Mouse (Mus musculus): ENCODE measurements at regions not wholly inside any gene's neighbourhood (a gene's known extent, or its start where the extent isn't known, plus 50 kb on each side); places are given as distances from the start of the nearest gene placed in this dataset.

- Histone ChIP-seq H3K27ac (ENCODE audit: insufficient read depth, low read length) (no peak overlapping the region), H3K36me3 (ENCODE audit: control insufficient read depth, insufficient read depth, low read length) (no peaks in the 10 kb centered on the region), H3K4me1 (ENCODE audit: control insufficient read depth, insufficient read depth, insufficient read length) (no peaks in the 10 kb centered on the region), H3K27me3 (ENCODE audit: control insufficient read depth, insufficient read depth, low read length) (no peaks in the 10 kb centered on the region), H3K4me3 (ENCODE audit: extremely low read depth, insufficient read depth, insufficient read length) (no peak overlapping the region)
- WGBS = 89% methylated on average over 4 of the region's 4 CpGs
- no peak for DNase-seq (ENCODE audit: low read depth in 1 of 2, low spot score in 2 of 2)
- no peak for TF ChIP-seq POLR2A (IDR thresholded peaks at IDR 0.05; ENCODE audit: low read depth, low read length)
- TF ChIP-seq CTCF (IDR thresholded peaks at IDR 0.05; ENCODE audit: extremely low read depth, insufficient read depth, insufficient read length, insufficient replicate concordance) = no peak
Measured at GRCm38 (mm10) chr11:44238051-44238450, 161.8 kb upstream of the Il12b start.

- no peak for TF ChIP-seq POLR2A (IDR thresholded peaks at IDR 0.05; ENCODE audit: low read depth, low read length)
- 75% methylated on average over 8 of the region's 8 CpGs for WGBS
- Histone ChIP-seq H3K27me3 (ENCODE audit: control insufficient read depth, insufficient read depth, low read length) (no peaks in the 10 kb centered on the region), H3K27ac (ENCODE audit: insufficient read depth, low read length) (no peak overlapping the region), H3K4me1 (ENCODE audit: control insufficient read depth, insufficient read depth, insufficient read length) (no peaks in the 10 kb centered on the region), H3K36me3 (ENCODE audit: control insufficient read depth, insufficient read depth, low read length) (no peaks in the 10 kb centered on the region), H3K4me3 (ENCODE audit: extremely low read depth, insufficient read depth, insufficient read length) (no peak overlapping the region)
- no peak for DNase-seq (ENCODE audit: low read depth in 1 of 2, low spot score in 2 of 2)
Measured at GRCm38 (mm10) chr11:44238598-44238997, 161.3 kb upstream of the Il12b start.

DNA sequence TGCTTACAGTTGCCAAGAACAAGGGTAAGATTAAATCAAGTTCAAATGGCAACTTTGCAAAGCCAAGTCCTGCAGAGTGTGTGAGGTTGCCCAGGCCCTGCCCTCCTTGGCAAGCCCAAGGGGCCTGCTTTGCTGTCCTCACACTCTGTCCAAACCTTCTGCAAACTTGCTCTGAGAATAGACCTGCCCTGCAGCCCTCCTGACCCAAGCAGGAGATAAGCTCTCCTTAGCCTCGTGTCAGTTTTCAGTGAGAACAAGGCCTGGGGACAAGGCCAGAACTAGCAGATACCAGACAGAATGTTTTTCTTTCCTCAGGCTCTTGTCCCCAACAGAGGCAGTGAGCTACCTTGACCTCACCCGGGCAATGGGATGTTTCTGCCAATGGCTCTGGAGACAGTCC, 156.7 kb upstream of the Il12b start:
- Histone ChIP-seq H3K4me1 (ENCODE audit: control insufficient read depth, insufficient read depth, insufficient read length) (no peaks in the 10 kb centered on the region), H3K36me3 (ENCODE audit: control insufficient read depth, insufficient read depth, low read length) (no peaks in the 10 kb centered on the region), H3K27me3 (ENCODE audit: control insufficient read depth, insufficient read depth, low read length) (no peaks in the 10 kb centered on the region), H3K4me3 (ENCODE audit: extremely low read depth, insufficient read depth, insufficient read length) (no peak overlapping the region), H3K27ac (ENCODE audit: insufficient read depth, low read length) (no peak overlapping the region)
- TF ChIP-seq POLR2A (IDR thresholded peaks at IDR 0.05; ENCODE audit: low read depth, low read length) = no peak
- TF ChIP-seq CTCF (IDR thresholded peaks at IDR 0.05; ENCODE audit: extremely low read depth, insufficient read depth, insufficient read length, insufficient replicate concordance) = no peak
- 79% methylated on average over 2 of the region's 2 CpGs for WGBS
- no peak for DNase-seq (ENCODE audit: low read depth in 1 of 2, low spot score in 2 of 2)

DNA sequence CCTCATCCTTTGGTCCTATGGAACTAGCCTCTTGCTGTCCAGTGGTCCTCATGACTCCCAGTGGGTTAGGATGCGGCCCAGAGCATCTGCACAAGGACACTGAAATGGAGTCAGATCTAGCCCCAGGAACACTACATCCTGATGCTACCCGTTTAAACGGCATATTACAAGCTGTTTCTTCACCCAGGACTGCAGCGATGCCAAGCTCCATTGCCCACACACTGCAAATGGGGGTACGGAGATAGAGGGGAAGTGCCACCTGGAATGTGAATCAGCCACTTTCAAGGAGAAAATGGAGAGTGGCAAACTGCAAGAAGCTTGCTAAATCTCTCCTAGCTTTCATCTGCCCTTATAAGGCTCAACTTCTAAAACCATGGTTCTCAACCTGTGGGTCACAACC, 148.0 kb upstream of the Il12b start:
- no peak for DNase-seq (ENCODE audit: low read depth in 1 of 2, low spot score in 2 of 2)
- 92% methylated on average over 5 of the region's 5 CpGs for WGBS
- no peak overlapping the region for H3K27ac ChIP-seq (ENCODE audit: insufficient read depth, low read length)

DNA sequence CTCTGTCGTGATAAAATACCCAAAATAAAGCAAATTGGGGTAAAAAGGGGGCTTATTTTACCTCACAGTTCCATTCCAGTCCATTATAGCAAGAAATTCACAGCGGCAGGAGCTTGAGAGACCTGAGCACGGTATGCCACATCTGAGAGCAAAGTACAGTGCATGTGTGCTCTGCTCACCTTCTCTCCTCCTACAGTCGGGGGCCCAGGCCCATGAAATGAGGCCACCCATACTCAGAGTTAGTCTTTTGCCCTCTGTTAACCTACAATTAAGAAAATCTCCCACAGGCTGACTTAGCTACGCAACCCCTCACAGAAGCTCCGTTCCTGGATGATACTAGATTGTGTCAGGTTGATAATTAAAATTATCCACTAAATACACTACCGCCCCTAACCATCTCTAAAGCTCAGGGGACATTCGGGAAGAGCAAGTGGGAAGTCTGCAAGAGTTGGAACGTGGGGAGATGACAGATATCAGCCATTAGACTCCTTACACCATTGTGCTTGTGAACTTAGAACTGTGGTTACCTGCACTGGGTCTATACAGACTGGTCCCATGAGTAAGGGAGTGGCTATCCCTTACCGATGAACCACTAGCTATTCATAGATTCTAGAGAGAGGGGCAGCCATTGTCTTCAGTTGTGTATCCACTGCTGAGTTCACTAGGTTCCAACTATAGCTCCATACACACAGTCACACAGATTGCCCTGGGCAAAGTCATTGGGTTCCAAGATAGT, 139.3 kb upstream of the Il12b start:
- WGBS = 83% methylated on average over 10 of the region's 10 CpGs
- H3K4me1 ChIP-seq (ENCODE audit: control insufficient read depth, insufficient read depth, insufficient read length) = no peaks in the 10 kb centered on the region
- no peak overlapping the region for H3K4me3 ChIP-seq (ENCODE audit: extremely low read depth, insufficient read depth, insufficient read length)

More for the DNA sequence above, 148.0 kb upstream of the Il12b start:
- H3K4me1 ChIP-seq (ENCODE audit: control insufficient read depth, insufficient read depth, insufficient read length) = no peaks in the 10 kb centered on the region
- H3K4me3 ChIP-seq (ENCODE audit: extremely low read depth, insufficient read depth, insufficient read length) = no peak overlapping the region
- H3K36me3 ChIP-seq (ENCODE audit: control insufficient read depth, insufficient read depth, low read length) = no peaks in the 10 kb centered on the region
- TF ChIP-seq POLR2A (IDR thresholded peaks at IDR 0.05; ENCODE audit: low read depth, low read length) = no peak
- no peak for TF ChIP-seq CTCF (IDR thresholded peaks at IDR 0.05; ENCODE audit: extremely low read depth, insufficient read depth, insufficient read length, insufficient replicate concordance)
- H3K27me3 ChIP-seq (ENCODE audit: control insufficient read depth, insufficient read depth, low read length) = no peaks in the 10 kb centered on the region

DNA sequence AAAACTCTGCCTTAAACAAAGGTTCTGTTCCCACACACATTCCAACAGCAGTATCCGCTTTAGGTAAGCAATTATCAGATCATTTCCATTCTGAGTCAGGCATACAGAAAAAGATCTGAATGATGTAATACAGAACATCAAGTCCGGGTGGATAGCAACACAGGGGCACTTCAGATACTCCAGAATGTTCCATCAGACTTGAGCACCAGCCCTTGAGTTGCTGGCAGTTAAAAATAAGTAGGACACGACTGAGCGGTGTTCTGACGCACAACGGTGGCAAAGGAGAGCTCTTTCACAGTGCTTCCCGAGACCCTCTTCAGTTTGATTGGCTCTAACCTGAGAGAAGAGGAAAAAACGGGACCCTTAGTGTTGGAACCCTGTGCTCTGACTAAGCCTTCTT, 138.2 kb upstream of the Il12b start:
- Histone ChIP-seq H3K36me3 (ENCODE audit: control insufficient read depth, insufficient read depth, low read length) (no peaks in the 10 kb centered on the region), H3K4me3 (ENCODE audit: extremely low read depth, insufficient read depth, insufficient read length) (no peak overlapping the region), H3K27me3 (ENCODE audit: control insufficient read depth, insufficient read depth, low read length) (no peaks in the 10 kb centered on the region), H3K27ac (ENCODE audit: insufficient read depth, low read length) (no peak overlapping the region), H3K4me1 (ENCODE audit: control insufficient read depth, insufficient read depth, insufficient read length) (no peaks in the 10 kb centered on the region)
- TF ChIP-seq CTCF (IDR thresholded peaks at IDR 0.05; ENCODE audit: extremely low read depth, insufficient read depth, insufficient read length, insufficient replicate concordance) = no peak
- TF ChIP-seq POLR2A (IDR thresholded peaks at IDR 0.05; ENCODE audit: low read depth, low read length) = no peak
- 89% methylated on average over 8 of the region's 8 CpGs for WGBS
- DNase-seq (ENCODE audit: low read depth in 1 of 2, low spot score in 2 of 2) = no peak

More for the DNA sequence above, 139.3 kb upstream of the Il12b start:
- no peak overlapping the region for H3K27ac ChIP-seq (ENCODE audit: insufficient read depth, low read length)
- no peaks in the 10 kb centered on the region for H3K27me3 ChIP-seq (ENCODE audit: control insufficient read depth, insufficient read depth, low read length)
- TF ChIP-seq CTCF (IDR thresholded peaks at IDR 0.05; ENCODE audit: extremely low read depth, insufficient read depth, insufficient read length, insufficient replicate concordance) (no peak), POLR2A (IDR thresholded peaks at IDR 0.05; ENCODE audit: low read depth, low read length) (no peak)
- no peak for DNase-seq (ENCODE audit: low read depth in 1 of 2, low spot score in 2 of 2)
- H3K36me3 ChIP-seq (ENCODE audit: control insufficient read depth, insufficient read depth, low read length) = no peaks in the 10 kb centered on the region

DNA sequence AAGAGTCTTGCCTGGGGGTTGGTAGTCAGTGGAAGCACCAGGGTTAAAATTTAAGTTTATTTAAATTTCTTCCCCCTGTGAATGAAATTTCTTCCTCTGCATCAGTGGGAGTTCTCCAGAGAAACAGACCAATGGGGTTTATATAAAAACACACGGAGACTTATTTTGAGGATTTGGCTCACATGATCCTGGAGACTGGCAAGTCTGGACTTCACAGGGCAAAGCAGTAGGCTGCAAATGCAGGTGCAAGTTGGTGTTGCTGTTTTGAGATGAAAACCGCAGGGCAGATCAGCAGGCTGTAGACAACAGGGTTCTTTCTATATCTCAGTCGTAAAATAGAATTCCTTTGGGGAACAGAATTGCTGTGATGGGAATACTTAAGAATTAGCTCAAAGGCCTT, 137.3 kb upstream of the Il12b start:
- 92% methylated on average over 3 of the region's 3 CpGs for WGBS
- TF ChIP-seq POLR2A (IDR thresholded peaks at IDR 0.05; ENCODE audit: low read depth, low read length) (no peak), CTCF (IDR thresholded peaks at IDR 0.05; ENCODE audit: extremely low read depth, insufficient read depth, insufficient read length, insufficient replicate concordance) (no peak)
- H3K36me3 ChIP-seq (ENCODE audit: control insufficient read depth, insufficient read depth, low read length) = no peaks in the 10 kb centered on the region
- no peak overlapping the region for H3K4me3 ChIP-seq (ENCODE audit: extremely low read depth, insufficient read depth, insufficient read length)
- no peaks in the 10 kb centered on the region for H3K4me1 ChIP-seq (ENCODE audit: control insufficient read depth, insufficient read depth, insufficient read length)
- no peak overlapping the region for H3K27ac ChIP-seq (ENCODE audit: insufficient read depth, low read length)
- DNase-seq (ENCODE audit: low read depth in 1 of 2, low spot score in 2 of 2) = no peak
- H3K27me3 ChIP-seq (ENCODE audit: control insufficient read depth, insufficient read depth, low read length) = no peaks in the 10 kb centered on the region

Data from spleen, adult 2 months (tissue).